Mouse (Mus musculus): ENCODE measurements around the gene Cdh20. TPM values are rescaled to one million over a fixed set of nuclear protein-coding genes. Genes with fewer than 3 reads are reported as not detected.

Cdh20 gene
- total RNA-seq (2023): not detected

DNA sequence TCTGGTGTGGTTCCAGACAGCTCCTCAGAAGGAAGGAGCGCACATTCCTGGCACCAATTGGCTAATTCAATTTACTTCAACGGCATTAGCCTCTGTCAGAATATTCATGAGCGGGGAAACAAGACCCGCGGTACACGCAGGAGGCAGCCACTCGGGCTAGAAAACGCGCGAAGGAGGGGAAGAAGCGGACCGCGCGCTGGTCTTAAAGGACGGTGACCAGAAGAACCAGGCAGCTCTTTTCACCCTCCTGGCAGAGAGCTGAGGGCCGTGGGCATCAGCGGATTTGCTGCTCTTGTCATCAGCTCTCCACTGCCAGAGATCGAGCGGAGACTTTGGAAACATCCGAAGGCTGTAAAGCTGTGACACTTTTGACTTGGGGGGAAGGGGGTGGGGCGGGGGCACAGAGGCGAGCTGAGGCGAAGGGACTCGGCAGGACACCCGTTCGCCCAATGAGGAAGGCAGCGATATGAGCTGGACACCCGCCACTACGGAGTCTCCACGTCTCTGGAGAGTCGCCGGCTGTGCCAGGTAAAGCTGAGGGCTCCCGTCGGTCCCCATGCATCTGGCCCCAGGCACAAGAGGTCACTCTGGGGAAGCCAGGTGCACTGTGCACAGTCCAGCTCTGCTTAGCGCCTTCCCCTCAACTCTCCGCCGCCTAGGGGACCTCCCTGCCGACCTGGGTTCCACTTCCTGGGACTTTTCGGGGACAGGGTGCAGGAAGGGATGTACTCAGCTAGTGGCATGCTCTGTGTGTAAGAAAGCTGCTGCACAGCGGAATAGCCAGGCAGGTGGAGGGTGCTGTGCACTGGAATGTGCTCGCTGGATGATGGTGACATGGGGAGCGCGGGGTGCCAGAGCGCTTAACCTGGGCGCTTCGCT is at the start of gene Cdh20:
TSS of gene Cdh20 (plus strand) at position 159 of the 879 bp plus-strand sequence.

